Mouse (Mus musculus): ENCODE results near the gene Wscd1.

Wscd1 gene

GRCm38 (mm10) chr11:71749671-71750070 is at the start of gene Wscd1:
TSS of gene Wscd1 (plus strand) at chr11:71749920.
- DNase-seq (ENCODE audit: low spot score), result no peak

- no peak for DNase-seq (ENCODE audit: low spot score)
These were observed 21.7 kb upstream of the Wscd1 start for GRCm38 (mm10) chr11:71728066-71728465.

GRCm38 (mm10) chr11:71729287-71729686 is 20.4 kb upstream of the Wscd1 start:
- no peak for DNase-seq (ENCODE audit: low spot score)

- no peak for DNase-seq (ENCODE audit: low spot score)
These were observed 15.9 kb upstream of the Wscd1 start for GRCm38 (mm10) chr11:71733771-71734170.

- DNase-seq (ENCODE audit: low spot score), result no peak
These were observed 12.6 kb upstream of the Wscd1 start for GRCm38 (mm10) chr11:71737106-71737505.

GRCm38 (mm10) chr11:71738501-71739045 is 11.1 kb upstream of the Wscd1 start:
- DNase-seq (ENCODE audit: low spot score), result no peak

- DNase-seq (ENCODE audit: low spot score), result no peak
These were observed 3.8 kb upstream of the Wscd1 start for GRCm38 (mm10) chr11:71745875-71746274.

- DNase-seq (ENCODE audit: low spot score), result no peak
These were observed 2.0 kb upstream of the Wscd1 start for GRCm38 (mm10) chr11:71747719-71748118.

GRCm38 (mm10) chr11:71750534-71751173 is 934 bp downstream of the Wscd1 start:
- no peak for DNase-seq (ENCODE audit: low spot score)

- no peak for DNase-seq (ENCODE audit: low spot score)
These were observed 1.5 kb downstream of the Wscd1 start for GRCm38 (mm10) chr11:71751174-71751611.

- no peak for DNase-seq (ENCODE audit: low spot score)
These were observed 2.0 kb downstream of the Wscd1 start for GRCm38 (mm10) chr11:71751689-71752088.

- DNase-seq (ENCODE audit: low spot score), result no peak
These were observed 2.9 kb downstream of the Wscd1 start for GRCm38 (mm10) chr11:71752626-71753025.

GRCm38 (mm10) chr11:71755115-71755514 is 5.4 kb downstream of the Wscd1 start:
- no peak for DNase-seq (ENCODE audit: low spot score)

- no peak for DNase-seq (ENCODE audit: low spot score)
These were observed 6.6 kb downstream of the Wscd1 start for GRCm38 (mm10) chr11:71756325-71756724.

- DNase-seq (ENCODE audit: low spot score), result no peak
These were observed 8.7 kb downstream of the Wscd1 start for GRCm38 (mm10) chr11:71758211-71759110.

- DNase-seq (ENCODE audit: low spot score), result no peak
These were observed 11.3 kb downstream of the Wscd1 start for GRCm38 (mm10) chr11:71760991-71761390.

GRCm38 (mm10) chr11:71763154-71763553 is 13.4 kb downstream of the Wscd1 start:
- no peak for DNase-seq (ENCODE audit: low spot score)

- DNase-seq (ENCODE audit: low spot score), result no peak
These were observed 14.0 kb downstream of the Wscd1 start for GRCm38 (mm10) chr11:71763651-71764275.

GRCm38 (mm10) chr11:71764743-71765142 is 15.0 kb downstream of the Wscd1 start:
- DNase-seq (ENCODE audit: low spot score), result no peak

- no peak for DNase-seq (ENCODE audit: low spot score)
These were observed 15.6 kb downstream of the Wscd1 start for GRCm38 (mm10) chr11:71765335-71765734.

- no peak for DNase-seq (ENCODE audit: low spot score)
These were observed 16.7 kb downstream of the Wscd1 start for GRCm38 (mm10) chr11:71766380-71766779.

GRCm38 (mm10) chr11:71767726-71768125 is 18.0 kb downstream of the Wscd1 start:
- DNase-seq (ENCODE audit: low spot score), result no peak

Measured in urinary bladder, postnatal 25 days (tissue).